Mouse (Mus musculus) right cerebral cortex, postnatal 25 days (tissue): ENCODE measurements at regions not wholly inside any gene's neighbourhood (a gene's known extent, or its start where the extent isn't known, plus 50 kb on each side); places are given as distances from the start of the nearest gene placed in this dataset.
"Not testable (repeated sequence)": the region's sequence is repeated elsewhere in the genome, so short reads cannot be mapped to it uniquely, and the experiment has no call there.

ENCODE experiments used
- DNase-seq: peaks from one replicate; pipeline ENCODE4 v3.0.0; 2022

DNA sequence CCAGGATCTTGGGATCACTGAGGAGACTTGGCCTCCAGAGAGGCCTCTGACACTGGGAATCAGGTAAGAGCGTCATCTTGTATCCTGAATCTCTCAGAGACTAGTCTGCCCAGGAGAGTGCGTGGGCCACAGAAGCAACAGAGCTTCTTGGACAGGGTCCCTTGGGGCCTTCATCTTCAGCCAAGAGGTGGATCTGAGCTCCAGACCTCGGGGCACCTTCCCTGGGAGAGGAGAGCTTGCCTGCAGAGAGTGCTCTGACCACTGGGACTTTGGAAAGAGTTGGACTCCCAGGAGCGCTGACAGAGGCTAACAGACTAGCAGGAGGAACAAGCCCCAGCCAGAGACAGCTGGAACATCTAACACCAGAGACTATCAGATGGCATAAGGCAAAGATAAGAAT, 73.9 kb upstream of the Gm15319 start:
- not testable (repeated sequence) for DNase-seq

DNA sequence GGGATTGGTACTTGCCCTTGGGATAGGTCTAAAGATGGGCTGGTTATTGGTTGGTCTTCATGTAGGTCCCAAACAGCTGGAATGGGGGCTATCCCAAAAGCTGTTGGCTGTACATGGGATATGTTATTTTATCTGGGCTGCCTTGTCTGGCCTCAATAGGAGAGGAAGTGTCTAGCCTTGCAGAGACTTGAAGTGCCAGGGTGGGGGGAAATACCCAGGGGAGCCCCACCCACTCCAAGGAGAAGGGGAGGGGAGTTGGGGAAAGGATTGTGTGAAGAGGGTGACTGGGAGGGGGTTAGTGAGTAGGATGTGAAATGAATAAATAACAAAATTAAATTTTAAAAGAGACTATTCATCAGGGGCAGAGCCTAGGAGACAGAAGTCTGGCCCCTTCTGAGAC, 70.2 kb upstream of the Gm15319 start:
- DNase-seq: not testable (repeated sequence)

DNA sequence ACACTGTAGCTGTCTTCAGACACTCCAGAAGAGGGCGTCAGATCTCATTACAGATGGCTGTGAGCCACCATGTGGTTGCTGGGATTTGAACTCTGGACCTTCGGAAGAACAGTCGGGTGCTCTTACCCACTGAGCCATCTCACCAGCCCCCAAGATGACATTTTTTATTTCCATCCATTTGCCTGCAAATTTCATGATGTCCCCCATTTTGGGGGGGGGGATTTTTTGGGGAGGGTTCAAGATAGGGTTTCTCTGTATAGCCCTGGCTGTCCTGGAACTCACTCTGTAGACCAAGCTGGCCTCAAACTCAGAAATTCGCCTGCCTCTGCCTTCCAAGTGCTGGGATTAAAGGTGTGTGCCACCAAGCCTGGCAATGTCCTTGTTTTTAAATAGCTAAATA, 66.5 kb upstream of the Gm15319 start:
- DNase-seq: not testable (repeated sequence)

- DNase-seq: not testable (repeated sequence)
Observed at GRCm38 (mm10) chr8:20424903-20425222, 61.9 kb upstream of the Gm15319 start.

- peak; percentile 100 for DNase-seq
Observed at GRCm38 (mm10) chr8:20424104-20424902, 61.3 kb upstream of the Gm15319 start.

GRCm38 (mm10) chr8:20420807-20421206, 57.8 kb upstream of the Gm15319 start:
- DNase-seq: not testable (repeated sequence)
